10 mouse cellular contexts compared by ENCODE assay signal in genomic region chr11:105366051-105366450, GRCm38 (mm10).
A peak's percentile ranks its signal among the peaks of the same experiment; 100 is the strongest.
DNase-seq lines count a peak whose midpoint lies in the region; ATAC-seq lines count a peak whose summit lies in the region.
"Had no signal": no experiment of that assay in that cellular context is flagged by ENCODE, and none has a peak within 500 bp of the region (broad histone marks: within the 10 kb centered on the region; RNA-seq: fewer than 3 reads in every experiment).

No protein-coding gene starts in this region.

- H3K36me3 ChIP-seq in midbrain, embryonic 10.5 days = no peaks in the 10 kb centered on the region
- H3K36me3 ChIP-seq in midbrain, embryonic 15.5 days (replicated peaks) = no peaks in the 10 kb centered on the region
- no peaks in the 10 kb centered on the region for H3K36me3 ChIP-seq in stomach, embryonic 15.5 days
- H3K36me3 ChIP-seq in midbrain, embryonic 13.5 days = no peaks in the 10 kb centered on the region

- no peak overlapping the region for H3K4me3 ChIP-seq in midbrain, embryonic 10.5 days
- no peak overlapping the region for H3K4me3 ChIP-seq in midbrain, embryonic 15.5 days
- H3K4me3 ChIP-seq in stomach, embryonic 15.5 days (replicated peaks) = no peak overlapping the region
- no peak overlapping the region for H3K4me3 ChIP-seq in midbrain, embryonic 13.5 days (replicated peaks)

- peak overlapping the region; percentile 46; the same call in 1 of the 2 replicates for H3K27ac ChIP-seq in midbrain, embryonic 10.5 days (replicated peaks)
- H3K27ac ChIP-seq in midbrain, embryonic 15.5 days = no peak overlapping the region
- H3K27ac ChIP-seq in stomach, embryonic 15.5 days = no peak overlapping the region
- H3K27ac ChIP-seq in midbrain, embryonic 13.5 days = no peak overlapping the region; the same call in 1 of the 2 replicates
- H3K27ac ChIP-seq: macrophage had no signal

- no peak overlapping the region for H3K9ac ChIP-seq in midbrain, embryonic 15.5 days
- H3K9ac ChIP-seq in stomach, embryonic 15.5 days = no peak overlapping the region
- no peak overlapping the region for H3K9ac ChIP-seq in midbrain, embryonic 13.5 days (replicated peaks)

- 79% methylated on average over 3 of the region's 4 CpGs for WGBS in midbrain, embryonic 10.5 days
- WGBS in midbrain, embryonic 15.5 days = 78% methylated on average over 3 of the region's 4 CpGs
- 62% methylated on average over 3 of the region's 4 CpGs for WGBS in stomach, embryonic 15.5 days
- WGBS in midbrain, embryonic 13.5 days = 81% methylated on average over 3 of the region's 4 CpGs

- H3K9me3 ChIP-seq in midbrain, embryonic 10.5 days (replicated peaks) = no peaks in the 10 kb centered on the region
- no peaks in the 10 kb centered on the region for H3K9me3 ChIP-seq in midbrain, embryonic 15.5 days
- H3K9me3 ChIP-seq in stomach, embryonic 15.5 days = no peaks in the 10 kb centered on the region
- no peaks in the 10 kb centered on the region for H3K9me3 ChIP-seq in midbrain, embryonic 13.5 days

- peaks cover 42% of the 10 kb centered on the region for H3K4me1 ChIP-seq in midbrain, embryonic 10.5 days
- peaks cover 36% of the 10 kb centered on the region for H3K4me1 ChIP-seq in midbrain, embryonic 15.5 days
- peaks cover 23% of the 10 kb centered on the region for H3K4me1 ChIP-seq in stomach, embryonic 15.5 days
- H3K4me1 ChIP-seq in midbrain, embryonic 13.5 days (replicated peaks) = peaks cover 36% of the 10 kb centered on the region

- peak; percentile 27 for DNase-seq in embryo, embryonic 10.5 days (ENCODE audit: low spot score)
- DNase-seq in embryo, embryonic 10 days (ENCODE audit: low spot score) = no peak
- no peak for DNase-seq in midbrain, embryonic 10.5 days (ENCODE audit: low spot score)
- peak; percentile 89 for DNase-seq in liver
- DNase-seq in cerebellum, adult 18-20 months = no peak
- DNase-seq: kidney, adult 8-10 months had no signal

- no peak overlapping the region for H3K4me2 ChIP-seq in midbrain, embryonic 15.5 days
- H3K4me2 ChIP-seq in stomach, embryonic 15.5 days = no peak overlapping the region
- no peak overlapping the region for H3K4me2 ChIP-seq in midbrain, embryonic 13.5 days (replicated peaks)

- H3K27me3 ChIP-seq in midbrain, embryonic 10.5 days (ENCODE audit: low read depth, poor library complexity, severe bottlenecking) = peaks cover 44% of the 10 kb centered on the region
- H3K27me3 ChIP-seq in midbrain, embryonic 15.5 days (replicated peaks) = no peaks in the 10 kb centered on the region
- H3K27me3 ChIP-seq in stomach, embryonic 15.5 days (replicated peaks) = 0 out of 2 replicates have a peak, but pooled peaks cover 2% of the 10 kb centered on the region
- peaks cover 10% of the 10 kb centered on the region for H3K27me3 ChIP-seq in midbrain, embryonic 13.5 days

- ATAC-seq in midbrain, embryonic 15.5 days (replicated peaks) = no peak
- peak; percentile 87 for ATAC-seq in stomach, embryonic 15.5 days (ENCODE audit: insufficient read depth, low FRiP score, low read depth)
- ATAC-seq in midbrain, embryonic 13.5 days = no peak

Comparison
In these comparisons a context has a peak if more than half of its experiments do, and no peak if none do; other contexts are left out.
1. DNase-seq: peak in embryo, embryonic 10.5 days (single experiment) and liver (single experiment); none in embryo, embryonic 10 days (single experiment), midbrain, embryonic 10.5 days (single experiment) and cerebellum, adult 18-20 months (0 of 2).